Mouse (Mus musculus): Measurements from ENCODE around the gene Rit1.

- TF ChIP-seq POLR2A (IDR thresholded peaks at IDR 0.05; ENCODE audit: low read depth, low read length) (no peak), CTCF (IDR thresholded peaks at IDR 0.05; ENCODE audit: borderline replicate concordance, insufficient read depth, low read length) (no peak)
These were observed 15.4 kb upstream of the Rit1 start for GRCm38 (mm10) chr3:88701222-88701621.
